Mouse (Mus musculus) bone marrow macrophage, adult 2 months (primary cell): ENCODE measurements around the gene Cd5.

Experiments used
- CTCF ChIP-seq: IDR thresholded peaks from 2 replicates; pipeline ENCODE4 v1.5.1; 2012; ENCODE audit warnings: low read depth, mild to moderate bottlenecking, low read length, moderate library complexity
- POLR2A ChIP-seq: IDR thresholded peaks from 2 replicates; pipeline ENCODE4 v1.6.1; 2012; ENCODE audit warnings: mild to moderate bottlenecking, low read depth, low read length, borderline replicate concordance

DNA sequence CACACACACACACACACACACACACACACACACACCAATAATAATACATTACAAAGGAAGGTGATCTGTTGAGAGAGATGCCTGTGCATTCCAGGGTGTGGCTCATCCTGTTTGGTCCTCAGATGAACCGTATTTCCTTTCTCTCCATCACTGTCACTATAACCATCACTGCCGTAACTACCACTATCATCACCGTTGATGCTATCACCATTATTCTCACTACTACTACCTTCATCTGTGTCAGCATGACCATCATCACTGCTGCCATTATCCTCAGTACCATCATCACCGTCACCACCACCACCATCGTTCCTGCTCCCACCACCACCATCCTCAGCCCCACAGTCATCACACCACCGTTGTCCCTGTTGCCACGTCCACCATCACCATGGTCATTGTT lies 6.8 kb downstream of the Cd5 start:
- TF ChIP-seq POLR2A (no peak), CTCF (no peak)
